Mouse (Mus musculus) midbrain, embryonic 13.5 days (tissue): ENCODE data around the gene Tbc1d10b. TPM values are rescaled to one million over a fixed set of nuclear protein-coding genes. Genes with fewer than 3 reads are reported as not detected.

Experiments
- ATAC-seq: fragments of 200-750 bp; cut with Nextera tagmentation; 2 replicates; pipeline ENCODE4 v1.8.0; 2017; ENCODE audit warnings: mild to moderate bottlenecking, moderate TSS enrichment, moderate library complexity
- H3K27ac ChIP-seq: fragments of 300-500 bp; sonication (generic); 2 replicates; pipeline ENCODE4 v1.5.1; 2015; ENCODE audit warnings: inconsistent platforms, mild to moderate bottlenecking, moderate library complexity
- H3K27me3 ChIP-seq: fragments of 300-500 bp; sonication (generic); 2 replicates; pipeline ENCODE4 v1.6.1; 2015; ENCODE audit warnings: mild to moderate bottlenecking, inconsistent platforms
- H3K36me3 ChIP-seq: fragments of 300-500 bp; sonication (generic); 2 replicates; pipeline ENCODE4 v1.6.1; 2015; ENCODE audit warnings: mild to moderate bottlenecking, inconsistent platforms
- H3K4me1 ChIP-seq: fragments of 300-500 bp; sonication (generic); replicated peaks from 2 replicates; pipeline ENCODE4 v1.6.1; 2015; ENCODE audit warnings: inconsistent platforms
- H3K4me2 ChIP-seq: fragments of 300-500 bp; sonication (generic); replicated peaks from 2 replicates; pipeline ENCODE4 v1.6.1; 2015; ENCODE audit warnings: moderate library complexity, mild to moderate bottlenecking, inconsistent platforms
- H3K4me3 ChIP-seq: fragments of 300-500 bp; sonication (generic); replicated peaks from 2 replicates; pipeline ENCODE4 v1.5.1; 2015; ENCODE audit warnings: mild to moderate bottlenecking, inconsistent platforms
- H3K9ac ChIP-seq: fragments of 300-500 bp; sonication (generic); replicated peaks from 2 replicates; pipeline ENCODE4 v1.6.1; 2015; ENCODE audit warnings: mild to moderate bottlenecking, inconsistent platforms
- H3K9me3 ChIP-seq: fragments of 300-500 bp; sonication (generic); 2 replicates; pipeline ENCODE4 v1.6.1; 2016; ENCODE audit warnings: mild to moderate bottlenecking, inconsistent platforms
- WGBS: fragments of 180-500 bp; shearing (Covaris S2); methylation state at CpG from one replicate; pipeline ENCODE4 v1.1.7; 2015; 5-methylcytosine and 5-hydroxymethylcytosine counted together
- polyA plus RNA-seq: library from polyadenylated mRNA; unstranded; fragments of >200 nt; fragmentation: Nextera tagmentation; extraction: Ambion mirVana; gene quantifications from 2 replicates; pipeline ENCODE4 v1.2.1, GENCODE M21; 2015

The Tbc1d10b gene
- polyA plus RNA-seq, 1 experiment from 2014 or later: 30.7 TPM

DNA sequence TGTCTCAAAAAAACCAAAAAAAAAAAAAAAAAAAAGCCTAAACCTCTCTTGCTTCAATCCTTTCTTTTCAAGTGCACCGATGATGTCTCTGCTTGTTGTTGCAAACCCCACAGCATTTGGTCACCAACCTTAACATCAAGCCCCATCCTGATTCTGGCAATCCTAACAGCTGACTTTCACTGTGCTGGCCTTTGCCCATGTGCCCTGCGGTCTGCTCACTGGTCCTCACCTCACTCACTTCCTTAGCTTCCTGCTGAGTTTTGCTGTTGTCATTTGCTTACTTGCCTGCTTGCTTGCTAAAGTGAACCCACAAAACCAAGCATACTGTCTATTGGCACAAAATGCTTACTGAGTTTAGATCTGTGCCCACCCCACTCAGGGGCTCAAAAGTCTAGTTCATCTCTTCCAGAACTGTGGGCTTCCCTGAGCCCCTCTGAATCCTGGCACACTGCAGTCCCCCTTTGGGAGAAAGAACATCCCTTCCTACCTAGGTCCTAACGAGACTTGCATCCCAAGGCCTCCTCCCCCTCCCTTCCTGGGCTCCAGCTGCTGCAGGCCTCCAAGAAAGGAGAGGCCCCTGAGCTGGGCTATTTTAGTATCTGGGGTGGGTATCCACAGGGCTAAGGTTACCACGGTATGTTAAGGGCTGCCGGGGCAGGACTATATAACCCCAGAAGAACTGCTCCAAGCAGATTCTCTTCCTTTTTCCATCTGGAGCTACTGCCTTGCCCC is 2.9 kb upstream of the Tbc1d10b start:
- Histone ChIP-seq H3K27ac (no peak overlapping the region), H3K36me3 (no peaks in the 10 kb centered on the region), H3K27me3 (0 out of 2 replicates have a peak, but pooled peaks cover 8% of the 10 kb centered on the region), H3K4me3 (no peak overlapping the region), H3K9ac (no peak overlapping the region), H3K4me2 (no peak overlapping the region), H3K9me3 (no peaks in the 10 kb centered on the region), H3K4me1 (peaks cover 26% of the 10 kb centered on the region)
- 77% methylated on average over 5 of the region's 5 CpGs for WGBS
- ATAC-seq: no peak

DNA sequence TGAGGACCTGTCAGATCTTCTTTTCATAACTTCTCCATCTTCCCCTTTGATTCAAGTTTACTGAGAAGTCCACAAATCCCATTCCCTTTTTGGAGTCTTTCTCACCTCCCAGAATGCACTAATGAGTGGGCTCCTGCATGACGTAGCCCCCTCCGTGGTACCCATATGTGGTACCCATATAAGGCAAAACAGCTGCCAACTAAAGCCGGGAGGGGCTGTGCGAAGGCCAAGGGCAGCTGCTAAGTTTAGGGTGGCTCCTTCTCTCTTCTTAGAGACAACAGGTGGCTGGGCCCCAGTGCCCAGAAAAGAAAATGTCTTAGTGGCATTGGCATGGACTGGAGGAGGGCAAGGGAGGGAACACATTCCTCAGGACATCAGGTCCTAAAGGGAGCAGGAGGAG is 2.0 kb upstream of the Tbc1d10b start:
- H3K9ac ChIP-seq: no peak overlapping the region
- no peak overlapping the region for H3K4me2 ChIP-seq
- H3K4me1 ChIP-seq: peaks cover 34% of the 10 kb centered on the region
- H3K4me3 ChIP-seq: no peak overlapping the region
- 0 out of 2 replicates have a peak, but pooled peaks cover 2% of the 10 kb centered on the region for H3K36me3 ChIP-seq
- no peak for ATAC-seq
- H3K9me3 ChIP-seq: 0 out of 2 replicates have a peak, but pooled peaks cover 2% of the 10 kb centered on the region
- 0 out of 2 replicates have a peak, but pooled peaks cover 8% of the 10 kb centered on the region for H3K27me3 ChIP-seq
- no peak overlapping the region for H3K27ac ChIP-seq
- WGBS: 98% methylated on average over 4 of the region's 4 CpGs

DNA sequence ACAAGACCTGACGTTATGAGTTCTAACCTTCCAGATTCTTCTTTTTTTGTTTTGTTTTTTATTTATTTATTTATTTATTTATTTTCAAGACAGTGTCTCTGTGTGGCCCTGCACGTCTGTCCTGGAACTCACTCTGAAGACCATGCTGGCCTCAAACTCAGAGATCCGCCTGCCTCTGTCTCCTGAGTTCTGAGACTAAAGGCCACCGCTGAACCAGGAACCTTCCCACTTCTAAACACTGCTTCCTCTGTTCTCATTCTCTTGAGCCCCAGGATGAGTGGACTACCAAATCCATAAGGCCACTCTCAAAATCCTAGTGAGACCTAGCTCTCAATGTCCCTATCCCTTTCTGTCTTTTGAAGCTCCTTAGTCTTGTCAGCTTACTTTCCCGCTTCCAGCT is 1.6 kb upstream of the Tbc1d10b start:
- Histone ChIP-seq H3K27ac (peak overlapping the region; percentile 85; the same call in 1 of the 2 replicates), H3K4me3 (0 out of 2 replicates have a peak overlapping the region, but pooled peaks have one; percentile 93), H3K9me3 (0 out of 2 replicates have a peak, but pooled peaks cover 2% of the 10 kb centered on the region), H3K36me3 (0 out of 2 replicates have a peak, but pooled peaks cover 6% of the 10 kb centered on the region), H3K27me3 (0 out of 2 replicates have a peak, but pooled peaks cover 4% of the 10 kb centered on the region), H3K4me1 (peaks cover 35% of the 10 kb centered on the region), H3K9ac (no peak overlapping the region), H3K4me2 (peak overlapping the region; percentile 57)
- ATAC-seq: no peak
- 82% methylated on average over 5 of the region's 5 CpGs for WGBS

DNA sequence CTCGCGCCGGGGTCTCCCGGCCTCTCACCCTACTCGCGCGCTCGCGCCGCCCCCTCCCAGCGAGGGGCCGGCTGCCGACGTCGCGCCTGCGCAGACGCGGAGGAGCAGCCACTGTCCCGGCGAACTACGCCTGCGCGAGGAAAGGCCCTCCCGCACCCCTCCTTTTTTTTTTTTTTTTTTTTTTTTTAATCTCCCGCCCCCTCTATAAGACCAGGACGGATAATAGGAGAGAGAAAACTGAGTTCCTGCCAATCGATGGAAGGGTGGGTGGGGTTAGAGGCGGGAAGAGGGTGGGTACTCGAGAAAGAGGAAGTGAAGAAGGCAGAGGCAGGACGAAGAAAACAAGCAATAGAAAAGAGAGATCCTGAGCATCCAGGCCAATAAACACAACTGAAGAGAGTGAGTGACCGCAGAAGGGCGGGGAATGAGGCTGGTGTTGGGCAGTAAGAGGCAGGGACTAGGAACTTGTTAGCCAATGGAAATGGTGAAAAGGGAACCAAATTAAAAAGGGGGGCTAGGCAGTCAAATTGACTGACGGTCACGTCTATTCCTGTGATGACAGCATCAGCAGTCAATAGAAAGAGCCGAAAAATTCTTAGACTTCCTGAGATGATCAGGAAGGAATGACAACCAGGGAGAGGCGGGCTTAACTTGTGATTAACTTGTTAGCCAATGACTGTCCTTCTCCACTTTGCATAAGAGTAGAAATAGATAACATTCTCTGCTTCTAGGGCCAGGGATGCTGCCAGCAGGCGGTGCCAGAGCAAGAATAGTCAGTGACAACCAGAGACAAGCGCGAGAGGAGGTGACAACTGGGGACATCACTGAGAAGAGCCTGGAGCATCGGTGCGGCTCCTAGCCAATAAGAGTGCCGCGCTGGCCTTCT is 528 bp upstream of the Tbc1d10b start, which contains the start of gene Mylpf:
Gene Mylpf (plus strand): TSS at position 338 of the 886 bp plus-strand sequence.
- peaks cover 11% of the 10 kb centered on the region; the same call in 1 of the 2 replicates for H3K36me3 ChIP-seq
- peak within 1 kb of the TSS; percentile 87 for H3K27ac ChIP-seq
- peak; percentile 97 for ATAC-seq
- peak within 1 kb of the TSS; percentile 93 for H3K4me3 ChIP-seq
- WGBS: under 1% methylated on average over 44 of the region's 44 CpGs
- H3K27me3 ChIP-seq: no peaks in the 10 kb centered on the region
- peaks cover 41% of the 10 kb centered on the region for H3K4me1 ChIP-seq
- H3K9ac ChIP-seq: peak within 1 kb of the TSS; percentile 98
- 0 out of 2 replicates have a peak, but pooled peaks cover 2% of the 10 kb centered on the region for H3K9me3 ChIP-seq
- peak within 1 kb of the TSS; percentile 99 for H3K4me2 ChIP-seq

DNA sequence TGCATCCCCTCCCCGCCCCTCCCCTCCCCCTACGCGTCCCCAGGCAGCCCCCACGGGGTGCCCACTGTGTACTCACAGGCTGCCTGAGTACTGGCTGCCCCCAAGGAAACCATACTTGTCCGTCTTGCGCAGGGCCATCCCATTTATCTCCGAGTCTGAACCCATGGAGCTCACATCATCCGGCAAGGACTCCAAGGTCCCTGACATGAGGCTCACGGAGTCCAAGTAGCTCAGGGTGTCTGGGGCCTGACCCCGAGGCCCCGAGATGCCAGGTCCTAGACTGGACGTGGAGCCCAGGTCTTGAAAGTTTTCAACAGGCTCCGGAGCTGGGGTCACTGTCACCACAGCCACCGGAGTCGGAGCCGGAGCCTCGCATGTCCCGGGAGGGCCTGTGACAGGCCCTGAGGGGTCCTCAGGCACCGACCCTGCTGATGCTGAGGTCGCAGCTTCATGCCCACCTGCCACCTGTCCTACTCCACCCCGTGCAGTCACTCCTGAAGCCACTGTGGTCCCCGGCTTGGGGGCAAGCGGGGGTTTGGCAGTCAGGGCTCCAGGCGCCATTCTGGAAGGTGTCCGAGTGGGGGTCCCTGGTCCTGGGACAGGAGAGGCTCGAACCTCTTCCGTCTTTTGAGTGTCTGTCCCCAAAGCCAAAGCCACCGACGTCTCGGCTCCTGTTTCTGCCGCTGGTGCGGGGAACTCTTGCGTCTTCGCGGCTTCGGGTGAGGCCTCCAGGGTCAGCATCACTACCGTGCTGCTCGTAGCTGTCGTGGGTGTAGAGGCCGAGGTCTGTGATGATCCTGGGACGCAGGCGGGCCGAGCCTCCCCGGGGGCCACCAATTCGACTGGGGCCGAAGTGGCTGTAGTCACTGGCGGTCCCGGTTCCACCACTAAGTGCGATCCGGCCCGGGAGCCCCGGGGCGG is 634 bp downstream of the Tbc1d10b start:
- Histone ChIP-seq H3K4me2 (peak overlapping the region; percentile 99), H3K27ac (peak overlapping the region; percentile 87), H3K36me3 (peaks cover 23% of the 10 kb centered on the region), H3K9ac (peak overlapping the region; percentile 98), H3K4me3 (peak overlapping the region; percentile 93), H3K9me3 (0 out of 2 replicates have a peak, but pooled peaks cover 2% of the 10 kb centered on the region), H3K4me1 (peaks cover 41% of the 10 kb centered on the region), H3K27me3 (no peaks in the 10 kb centered on the region)
- ATAC-seq: peak; percentile 17; the same call in 1 of the 2 replicates
- WGBS: 0% methylated on average over 52 of the region's 53 CpGs

DNA sequence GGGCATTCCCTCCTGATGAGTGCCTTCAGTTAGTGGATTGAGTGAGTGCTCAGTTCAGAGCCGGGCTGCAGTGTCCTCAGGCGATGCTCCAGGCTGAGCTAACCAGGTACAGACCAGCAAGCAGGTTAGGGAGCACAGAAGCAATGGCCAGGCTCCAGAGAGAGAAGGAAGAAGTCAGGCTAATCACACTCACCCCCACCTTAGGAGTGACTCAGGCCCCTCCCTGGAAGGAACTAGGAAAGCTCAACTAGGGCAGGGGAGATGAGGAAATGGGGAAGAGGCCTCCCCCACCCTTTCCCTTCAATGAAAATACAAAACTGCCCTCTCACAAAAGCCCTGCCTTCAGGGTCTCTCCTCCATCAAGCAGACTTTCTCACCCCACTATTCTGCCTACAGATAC is 1.7 kb downstream of the Tbc1d10b start:
- Histone ChIP-seq H3K4me2 (peak overlapping the region; percentile 99), H3K27ac (no peak overlapping the region), H3K9me3 (0 out of 2 replicates have a peak, but pooled peaks cover 2% of the 10 kb centered on the region), H3K9ac (peak overlapping the region; percentile 98), H3K4me1 (peaks cover 41% of the 10 kb centered on the region), H3K27me3 (no peaks in the 10 kb centered on the region), H3K4me3 (peak overlapping the region; percentile 93), H3K36me3 (peaks cover 24% of the 10 kb centered on the region)
- 71% methylated on average over 2 of the region's 2 CpGs for WGBS
- no peak for ATAC-seq

DNA sequence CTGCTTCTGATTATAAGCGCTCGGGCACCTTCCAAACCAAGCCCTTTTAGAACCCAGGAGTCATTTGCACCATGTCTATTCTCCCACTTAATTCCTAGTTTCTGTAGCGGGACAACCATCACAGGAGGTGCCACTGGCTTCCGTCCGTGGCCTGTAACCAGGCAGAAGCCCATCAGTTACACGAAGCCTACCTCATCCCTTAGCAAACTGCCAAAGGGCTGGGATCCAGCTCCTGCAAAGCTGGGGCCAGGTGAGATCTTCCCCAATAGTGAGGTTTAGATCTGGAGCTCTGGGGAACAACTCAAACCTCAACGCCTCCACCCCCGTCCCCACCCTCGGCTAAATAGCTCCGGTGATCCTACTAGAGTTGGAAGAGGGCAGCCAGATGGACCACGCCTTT is 11.8 kb downstream of the Tbc1d10b start:
- Histone ChIP-seq H3K9me3 (no peaks in the 10 kb centered on the region), H3K4me2 (peak overlapping the region; percentile 71), H3K4me3 (peak overlapping the region; percentile 74), H3K4me1 (peaks cover 33% of the 10 kb centered on the region), H3K9ac (peak overlapping the region; percentile 72), H3K27me3 (no peaks in the 10 kb centered on the region), H3K36me3 (peaks cover 81% of the 10 kb centered on the region), H3K27ac (peak overlapping the region; percentile 78)
- 0 out of 2 replicates have a peak, but pooled peaks have one; percentile 0 for ATAC-seq
- WGBS: 55% methylated on average over 11 of the region's 11 CpGs

DNA sequence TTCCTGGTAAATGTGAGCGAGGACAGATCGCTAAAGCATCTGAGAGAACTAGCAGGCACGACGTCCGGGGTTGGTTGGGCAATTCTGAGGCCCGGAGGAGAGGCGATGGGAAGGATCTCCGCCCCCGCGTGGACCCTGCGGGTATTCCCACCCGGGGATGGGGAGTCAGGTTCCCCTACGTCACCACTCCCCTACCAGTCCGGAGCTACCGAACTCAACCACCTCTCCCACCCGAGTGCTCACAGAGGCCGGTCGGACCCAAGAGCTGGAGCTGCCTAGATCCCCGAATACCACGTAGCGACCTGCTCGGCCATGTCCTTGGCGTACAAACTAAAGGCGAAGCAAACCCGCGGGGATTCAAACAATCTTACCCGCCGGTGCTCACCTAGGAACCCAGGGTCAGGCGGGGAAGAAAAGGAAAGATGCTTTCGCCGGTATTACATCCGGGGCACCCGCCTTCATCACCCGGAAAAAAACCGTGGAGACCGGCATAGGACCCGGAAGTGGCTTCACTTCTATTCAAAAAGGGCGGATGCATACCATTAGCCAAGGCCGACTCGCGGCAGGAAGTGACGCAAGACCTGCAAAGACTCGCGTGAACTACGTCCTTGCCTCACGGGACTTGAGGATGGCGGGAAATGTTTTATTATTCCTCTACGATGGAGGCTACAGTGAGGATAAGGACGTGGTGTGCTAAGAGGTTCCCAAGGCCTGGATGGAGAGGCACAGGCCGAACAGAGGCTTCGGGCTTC is 12.5 kb downstream of the Tbc1d10b start, which contains the start of gene Cd2bp2:
Gene Cd2bp2 (minus strand): TSS at position 507 of the 752 bp plus-strand sequence.
- H3K9me3 ChIP-seq: no peaks in the 10 kb centered on the region
- peak within 1 kb of the TSS; percentile 84 for H3K27ac ChIP-seq
- peak within 1 kb of the TSS; percentile 89 for H3K4me2 ChIP-seq
- H3K4me1 ChIP-seq: peaks cover 33% of the 10 kb centered on the region
- H3K27me3 ChIP-seq: no peaks in the 10 kb centered on the region
- peak; percentile 97 for ATAC-seq
- H3K4me3 ChIP-seq: peak within 1 kb of the TSS; percentile 74
- peaks cover 80% of the 10 kb centered on the region for H3K36me3 ChIP-seq
- under 1% methylated on average over 51 of the region's 51 CpGs for WGBS
- peak within 1 kb of the TSS; percentile 83 for H3K9ac ChIP-seq

DNA sequence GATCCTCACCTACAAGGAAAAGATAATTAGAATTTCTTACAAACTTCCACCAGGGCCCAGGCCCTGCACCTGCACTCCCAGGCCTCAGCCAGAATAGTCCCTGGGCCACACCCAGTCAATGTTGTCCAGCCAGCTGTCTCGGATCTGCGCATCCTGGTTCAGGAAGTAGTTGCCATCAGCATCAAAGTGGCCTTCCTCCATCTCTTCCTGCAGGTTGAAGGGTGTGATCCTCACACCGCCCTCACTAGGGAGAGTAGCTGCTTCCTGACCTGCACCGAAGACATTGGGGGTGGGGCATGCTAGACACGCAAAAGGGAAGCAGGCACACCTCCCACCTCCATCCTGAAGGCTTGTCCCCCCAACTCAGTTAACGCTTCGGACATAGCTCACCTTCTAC is 13.6 kb downstream of the Tbc1d10b start:
- Histone ChIP-seq H3K27ac (no peak overlapping the region), H3K4me2 (peak overlapping the region; percentile 89), H3K9ac (peak overlapping the region; percentile 83), H3K4me1 (peaks cover 33% of the 10 kb centered on the region), H3K4me3 (peak overlapping the region; percentile 74), H3K27me3 (no peaks in the 10 kb centered on the region), H3K36me3 (peaks cover 73% of the 10 kb centered on the region), H3K9me3 (no peaks in the 10 kb centered on the region)
- 89% methylated on average over 7 of the region's 7 CpGs for WGBS
- ATAC-seq: no peak

DNA sequence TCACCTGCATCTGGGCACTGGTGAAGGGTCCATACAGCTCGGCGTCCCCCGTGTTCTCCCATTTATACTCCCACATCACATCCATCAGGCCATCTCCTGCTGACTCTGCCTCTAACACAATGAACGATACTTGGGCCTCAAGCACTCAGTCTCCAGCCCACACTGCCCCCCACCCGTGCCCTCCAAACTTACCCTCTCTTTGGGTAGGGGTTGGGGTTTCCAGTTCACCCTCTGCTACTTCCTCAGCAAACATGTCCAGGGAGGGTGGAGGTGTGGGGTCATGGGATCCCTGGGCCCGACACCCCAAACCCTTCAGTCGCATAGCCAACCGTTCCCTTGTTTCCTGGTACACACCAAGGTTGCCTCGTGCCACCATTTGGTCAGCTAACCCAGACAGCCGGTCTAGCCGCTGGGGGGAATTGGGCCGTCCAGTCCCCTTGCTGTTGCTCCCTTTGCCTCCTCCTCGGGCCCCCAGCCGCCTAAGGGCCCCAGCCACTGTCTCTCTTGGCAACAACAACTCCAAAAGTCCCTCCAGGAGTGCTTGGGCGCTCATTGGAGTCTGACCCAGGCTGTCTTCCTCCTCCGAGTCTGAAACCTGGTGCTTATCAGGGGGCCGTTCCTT is 14.1 kb downstream of the Tbc1d10b start:
- H3K9me3 ChIP-seq: no peaks in the 10 kb centered on the region
- no peak overlapping the region for H3K27ac ChIP-seq
- peaks cover 68% of the 10 kb centered on the region for H3K36me3 ChIP-seq
- 94% methylated on average over 17 of the region's 17 CpGs for WGBS
- H3K4me2 ChIP-seq: peak overlapping the region; percentile 89
- ATAC-seq: no peak
- H3K4me3 ChIP-seq: peak overlapping the region; percentile 74
- no peaks in the 10 kb centered on the region for H3K27me3 ChIP-seq
- H3K4me1 ChIP-seq: peaks cover 33% of the 10 kb centered on the region
- H3K9ac ChIP-seq: no peak overlapping the region
